Mouse (Mus musculus) liver, embryonic 14.5 days (tissue): ENCODE measurements around the gene Nin. TPM values are rescaled to one million over a fixed set of nuclear protein-coding genes. Genes with fewer than 3 reads are reported as not detected.

Experiments used
- ATAC-seq: fragments of 200-750 bp; cut with Nextera tagmentation; 2 replicates; pipeline ENCODE4 v1.8.0; 2017; ENCODE audit warnings: moderate number of reproducible peaks, mild to moderate bottlenecking, moderate library complexity; ENCODE audit not compliant: insufficient read depth
- DNase-seq, 3 experiments: peaks; one replicate each; pipeline ENCODE4 v3.0.0-alpha.2; 2012 to 2013; ENCODE audit warnings: low read depth in 3 of 3, low spot score in 3 of 3
- H3K27ac ChIP-seq: fragments of 300-500 bp; sonication (generic); 2 replicates; pipeline ENCODE4 v1.5.1; 2014; ENCODE audit warnings: moderate library complexity, mild to moderate bottlenecking, control low read depth, inconsistent platforms
- H3K27me3 ChIP-seq: fragments of 300-500 bp; sonication (generic); 2 replicates; pipeline ENCODE4 v1.6.1; 2014; ENCODE audit warnings: mild to moderate bottlenecking, low read length, moderate library complexity; ENCODE audit not compliant: control insufficient read depth, insufficient read depth
- H3K36me3 ChIP-seq: fragments of 300-500 bp; sonication (generic); replicated peaks from 2 replicates; pipeline ENCODE4 v1.6.1; 2014; ENCODE audit warnings: low read depth; ENCODE audit not compliant: control insufficient read depth, insufficient read depth
- H3K4me1 ChIP-seq, 2 experiments: fragments of 200-500 bp in 1 of 2; fragments of 300-500 bp in 1 of 2; sonication (generic) in 1 of 2; replicated peaks; 2 replicates each; pipeline ENCODE4 v1.6.1; 2012 to 2014; ENCODE audit warnings: antibody characterized with exemption in 1 of 2, inconsistent platforms in 1 of 2, low read length in 1 of 2; ENCODE audit not compliant: control insufficient read depth in 2 of 2, insufficient read depth in 2 of 2
- H3K4me2 ChIP-seq: fragments of 300-500 bp; sonication (generic); 2 replicates; pipeline ENCODE4 v1.6.1; 2014; ENCODE audit warnings: low read depth, mild to moderate bottlenecking, control low read depth, moderate library complexity
- H3K4me3 ChIP-seq, 2 experiments: fragments of 200-500 bp in 1 of 2; fragments of 300-500 bp in 1 of 2; sonication (generic) in 1 of 2; 2 replicates each; pipeline ENCODE4 v1.5.1; 2012 to 2014; ENCODE audit warnings: low read depth in 2 of 2, low read length in 2 of 2, mild to moderate bottlenecking in 2 of 2, control low read depth in 1 of 2, inconsistent platforms in 1 of 2, moderate library complexity in 1 of 2; ENCODE audit not compliant: insufficient read depth in 1 of 2
- H3K9ac ChIP-seq: fragments of 300-500 bp; sonication (generic); replicated peaks from 2 replicates; pipeline ENCODE4 v1.6.1; 2014; ENCODE audit warnings: mild to moderate bottlenecking, control low read depth, moderate library complexity
- H3K9me3 ChIP-seq: fragments of 300-500 bp; sonication (generic); 2 replicates; pipeline ENCODE4 v1.6.1; 2016; ENCODE audit warnings: low read length, mixed read lengths; ENCODE audit not compliant: control insufficient read depth
- CTCF ChIP-seq: IDR thresholded peaks from 2 replicates; pipeline ENCODE4 v1.5.1; 2016; ENCODE audit warnings: antibody characterized with exemption, low read depth, control low read depth
- EP300 ChIP-seq: IDR thresholded peaks from 2 replicates; pipeline ENCODE4 v1.6.1; 2016; ENCODE audit warnings: antibody characterized with exemption, low read depth
- WGBS: fragments of 180-500 bp; shearing (Covaris S2); extraction: QIAGEN DNeasy Blood & Tissue Kit; methylation state at CpG from one replicate; pipeline ENCODE4 v1.1.7; 2014; ENCODE audit not compliant: insufficient replicate concordance; 5-methylcytosine and 5-hydroxymethylcytosine counted together
- polyA plus RNA-seq, 2 experiments: library from polyadenylated mRNA; depleted of rRNA in 1 of 2; stranded (reverse) in 1 of 2; unstranded in 1 of 2; fragments of >200 nt; fragmentation: Nextera tagmentation in 1 of 2; extraction: Ambion mirVana in 1 of 2; gene quantifications; 2 replicates each; pipeline versions ENCODE4 v1.2.1 to v1.2.3; 2012 to 2014

The Nin gene
- polyA plus RNA-seq, 2 experiments = 2.8 to 3.9 TPM

GRCm38 (mm10) chr12:69995382-69995781 is 118.1 kb downstream of the Nin start:
- no peak for DNase-seq
- Histone ChIP-seq H3K4me2 (no peak overlapping the region), H3K27me3 (no peaks in the 10 kb centered on the region), H3K36me3 (no peaks in the 10 kb centered on the region), H3K9me3 (no peaks in the 10 kb centered on the region), H3K4me3 (no peak overlapping the region), H3K4me1 (no peaks in the 10 kb centered on the region), H3K9ac (no peak overlapping the region), H3K27ac (no peak overlapping the region)
- 62% methylated on average over 3 of the region's 3 CpGs for WGBS
- no peak for TF ChIP-seq CTCF
- no peak for TF ChIP-seq EP300
- ATAC-seq = no peak

- peak within 1 kb of the TSS; percentile 74 for H3K27ac ChIP-seq
- peak within 1 kb of the TSS; percentile 73 for H3K4me2 ChIP-seq
- peaks cover 25% of the 10 kb centered on the region for H3K36me3 ChIP-seq
- no peak for TF ChIP-seq EP300
- no peak for TF ChIP-seq CTCF
- peak within 1 kb of the TSS; percentile 98 for H3K9ac ChIP-seq
- 1% methylated on average over 101 of the region's 102 CpGs for WGBS
- DNase-seq (peak; percentile 78 to 80 (median 79)), ATAC-seq (peak; percentile 93)
- no peaks in the 10 kb centered on the region for H3K9me3 ChIP-seq
- H3K4me1 ChIP-seq = peaks cover 2 to 8% of the 10 kb centered on the region in 2 experiments; a peak in 3 of 4 replicates
- no peaks in the 10 kb centered on the region for H3K27me3 ChIP-seq
- peak within 1 kb of the TSS; percentile 89 to 94 for H3K4me3 ChIP-seq
Observed at GRCm38 (mm10) chr12:69986786-69987497, 126.6 kb downstream of the Nin start, which contains the start of gene Sav1. TSS of gene Sav1 (minus strand) at chr12:69987002.

- peaks cover 25% of the 10 kb centered on the region for H3K36me3 ChIP-seq
- H3K4me1 ChIP-seq = peaks cover 2 to 8% of the 10 kb centered on the region in 2 experiments; a peak in 3 of 4 replicates
- DNase-seq (no peak), ATAC-seq (peak; percentile 58)
- H3K9me3 ChIP-seq = no peaks in the 10 kb centered on the region
- peak overlapping the region; percentile 89 to 94 for H3K4me3 ChIP-seq
- no peaks in the 10 kb centered on the region for H3K27me3 ChIP-seq
- peak overlapping the region; percentile 98 for H3K9ac ChIP-seq
- peak overlapping the region; percentile 73 for H3K4me2 ChIP-seq
- H3K27ac ChIP-seq = peak overlapping the region; percentile 74
- TF ChIP-seq EP300 = no peak
- TF ChIP-seq CTCF = no peak
- under 1% methylated on average over 36 of the region's 36 CpGs for WGBS
Observed at GRCm38 (mm10) chr12:69986241-69986762, 127.2 kb downstream of the Nin start.

GRCm38 (mm10) chr12:69985546-69985945 is 128.0 kb downstream of the Nin start:
- Histone ChIP-seq H3K9ac (peak overlapping the region; percentile 98), H3K27me3 (no peaks in the 10 kb centered on the region), H3K4me1 (peaks cover 2 to 8% of the 10 kb centered on the region in 2 experiments; a peak in 3 of 4 replicates), H3K4me2 (peak overlapping the region; percentile 73), H3K9me3 (no peaks in the 10 kb centered on the region), H3K36me3 (peaks cover 30% of the 10 kb centered on the region), H3K27ac (peak overlapping the region; percentile 30), H3K4me3 (peak overlapping the region; percentile 89 to 94; a peak in 3 of 4 replicates)
- WGBS = 34% methylated on average over 4 of the region's 4 CpGs
- ATAC-seq (no peak), DNase-seq (no peak)
- no peak for TF ChIP-seq CTCF
- no peak for TF ChIP-seq EP300

- H3K27me3 ChIP-seq = no peaks in the 10 kb centered on the region
- no peak for DNase-seq
- peak; percentile 53; the same call in 1 of the 2 replicates for TF ChIP-seq CTCF
- no peak for TF ChIP-seq EP300
- H3K36me3 ChIP-seq = peaks cover 38% of the 10 kb centered on the region
- peaks cover 5 to 8% of the 10 kb centered on the region in 2 experiments; a peak in 3 of 4 replicates for H3K4me1 ChIP-seq
- no peak overlapping the region for H3K27ac ChIP-seq
- H3K4me3 ChIP-seq = no peak overlapping the region
- no peaks in the 10 kb centered on the region for H3K9me3 ChIP-seq
- no peak overlapping the region for H3K9ac ChIP-seq
- ATAC-seq = no peak
- H3K4me2 ChIP-seq = no peak overlapping the region
- WGBS = 76% methylated on average over 5 of the region's 5 CpGs
Observed at GRCm38 (mm10) chr12:69982874-69983273, 130.6 kb downstream of the Nin start.
